Mouse (Mus musculus) E14TG2a.4 (cell line): ENCODE data around the gene Zfand3.

Experiments
- CTCF ChIP-seq: conservative IDR thresholded peaks from 2 replicates; pipeline ENCODE4 v1.5.1; 2014; ENCODE audit warnings: low read length
- NANOG ChIP-seq: IDR thresholded peaks from 2 replicates; pipeline ENCODE4 v1.6.1; 2014; ENCODE audit warnings: borderline replicate concordance, low read length, mixed read lengths

- no peak for TF ChIP-seq CTCF
- TF ChIP-seq NANOG, result no peak
These were observed 124.7 kb downstream of the Zfand3 start for GRCm38 (mm10) chr17:30129220-30129619.
